Comparison of ENCODE assay signal across 8 mouse cellular contexts in the genomic region with DNA sequence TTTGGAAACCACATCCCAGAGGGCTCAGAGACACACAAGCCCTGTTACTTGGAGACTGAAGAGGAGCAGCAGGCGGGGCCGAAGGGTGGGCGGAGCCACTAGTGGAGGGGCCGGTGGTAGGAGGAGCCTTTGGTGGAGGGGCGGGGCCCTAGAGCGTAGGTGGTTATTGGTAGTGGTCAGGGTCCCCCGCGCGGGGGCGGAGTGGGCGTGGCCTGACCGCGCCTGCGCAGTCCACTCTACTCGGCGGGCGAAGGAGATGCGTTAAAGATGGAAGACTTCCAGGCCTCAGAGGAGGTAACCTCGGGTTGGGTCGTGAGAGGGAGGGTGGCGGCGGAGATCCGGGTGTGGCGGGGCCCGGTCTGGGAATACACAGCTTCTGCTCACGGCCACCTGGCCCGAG. TPM values are rescaled to one million over a fixed set of nuclear protein-coding genes. Genes with fewer than 3 reads are reported as not detected.
A peak's percentile ranks its signal among the peaks of the same experiment; 100 is the strongest.
DNase-seq lines count a peak whose midpoint lies in the region; ATAC-seq lines count a peak whose summit lies in the region.
"Not testable (repeated sequence)": the region's sequence is repeated elsewhere in the genome, so short reads cannot be mapped to it uniquely, and the experiment has no call there.

A gene (plus strand): TSS at position 168 of the 400 bp plus-strand sequence.

- peak; percentile 100 for DNase-seq in R1 (ENCODE audit: low read depth, low spot score)
- DNase-seq in cerebellum, postnatal 25 days: peak; percentile 100
- peak; percentile 100 for DNase-seq in frontal cortex, postnatal 36 days (ENCODE audit: low spot score in 2 of 2)
- DNase-seq in left cerebral cortex, adult 11 months (ENCODE audit: low spot score): peak; percentile 100
- peak; percentile 100 for DNase-seq in lung, postnatal 4 days
- DNase-seq in retina, postnatal 7 days (ENCODE audit: low read depth, low spot score): peak; percentile 98
- peak; percentile 100 for DNase-seq in urinary bladder, adult 2 months (ENCODE audit: low spot score)

- not testable (repeated sequence) for H3K9me3 ChIP-seq in hindbrain, embryonic 15.5 days

- peak within 1 kb of the TSS; percentile 37 for H3K4me3 ChIP-seq in hindbrain, embryonic 15.5 days

- H3K9ac ChIP-seq in hindbrain, embryonic 15.5 days: peak within 1 kb of the TSS; percentile 51

- WGBS in hindbrain, embryonic 15.5 days: under 1% methylated on average over 27 of the region's 27 CpGs

- not testable (repeated sequence) for H3K36me3 ChIP-seq in hindbrain, embryonic 15.5 days

- not testable (repeated sequence) for H3K27me3 ChIP-seq in hindbrain, embryonic 15.5 days

- ATAC-seq in hindbrain, embryonic 15.5 days (ENCODE audit: low FRiP score, low read depth): peak; percentile 97

- peak within 1 kb of the TSS; percentile 61 for H3K4me2 ChIP-seq in hindbrain, embryonic 15.5 days

- H3K27ac ChIP-seq in hindbrain, embryonic 15.5 days (replicated peaks): peak within 1 kb of the TSS; percentile 82

- H3K4me1 ChIP-seq in hindbrain, embryonic 15.5 days (replicated peaks): peaks cover 19% of the 10 kb centered on the region

RNA-seq across cellular contexts. Expression of the gene that starts here (rescaled TPM):
- polyA plus RNA-seq in hindbrain, embryonic 15.5 days (2015; fragmentation: Nextera tagmentation; extraction: Ambion mirVana): 1,039 and 1,079 TPM in 2 replicates
- polyA plus RNA-seq in urinary bladder, adult 2 months (2012; rRNA removed): 226 and 230 TPM in 2 replicates

Comparison
In these comparisons a context has a peak if more than half of its experiments do, and no peak if none do; other contexts are left out.
1. Peak in every context shown above with its lines: DNase-seq, ATAC-seq, H3K4me3 ChIP-seq and H3K27ac ChIP-seq.